14 mouse cellular contexts compared by ENCODE assay signal in genomic region chr14:104538108-104538866, GRCm38 (mm10). TPM values are rescaled to one million over a fixed set of nuclear protein-coding genes. Genes with fewer than 3 reads are reported as not detected.
DNase-seq lines count a peak whose midpoint lies in the region; ATAC-seq lines count a peak whose summit lies in the region.
"Had no signal": no experiment of that assay in that cellular context is flagged by ENCODE, and none has a peak within 500 bp of the region (broad histone marks: within the 10 kb centered on the region; RNA-seq: fewer than 3 reads in every experiment).

No protein-coding gene starts in this region.

- DNase-seq in layer of hippocampus, adult 18-20 months (ENCODE audit: low spot score in 2 of 2), result peak; percentile 17 to 45
- DNase-seq in layer of hippocampus, adult 9-10 months (ENCODE audit: low spot score), result no peak
- peak; percentile 16 for DNase-seq in cerebellum, adult 11 months
- peak; percentile 30 to 47 for DNase-seq in cerebellum, postnatal 36 days
- no peak for DNase-seq in embryo, embryonic 10.5 days (ENCODE audit: low spot score)
- DNase-seq in gastrocnemius, postnatal 10 days, result no peak
- DNase-seq: adrenal gland, adult 8-10 months; gastrocnemius, postnatal 14 days; thymus, postnatal 4 days had no signal

- no peak overlapping the region for H3K9ac ChIP-seq in neural tube, embryonic 12.5 days
- H3K9ac ChIP-seq: embryonic facial prominence, embryonic 15.5 days; heart, embryonic 13.5 days; liver, embryonic 15.5 days; stomach, embryonic 15.5 days had no signal

- H3K27me3 ChIP-seq in neural tube, embryonic 12.5 days (replicated peaks), result 0 out of 2 replicates have a peak, but pooled peaks cover 5% of the 10 kb centered on the region
- H3K27me3 ChIP-seq: embryonic facial prominence, embryonic 15.5 days; heart, embryonic 13.5 days; liver, embryonic 15.5 days; stomach, embryonic 15.5 days had no signal

- peak; percentile 34; the same call in 1 of the 2 replicates for ATAC-seq in neural tube, embryonic 12.5 days (ENCODE audit: low FRiP score, low read depth)

- H3K36me3 ChIP-seq in neural tube, embryonic 12.5 days, result no peaks in the 10 kb centered on the region
- H3K36me3 ChIP-seq: embryonic facial prominence, embryonic 15.5 days; heart, embryonic 13.5 days; liver, embryonic 15.5 days; stomach, embryonic 15.5 days had no signal

- 67% methylated on average over 10 of the region's 10 CpGs for WGBS in neural tube, embryonic 12.5 days

- H3K9me3 ChIP-seq in neural tube, embryonic 12.5 days, result no peaks in the 10 kb centered on the region
- H3K9me3 ChIP-seq: embryonic facial prominence, embryonic 15.5 days; heart, embryonic 13.5 days; liver, embryonic 15.5 days; stomach, embryonic 15.5 days had no signal

- peaks cover 11% of the 10 kb centered on the region for H3K4me1 ChIP-seq in neural tube, embryonic 12.5 days
- H3K4me1 ChIP-seq: embryonic facial prominence, embryonic 15.5 days; heart, embryonic 13.5 days; liver, embryonic 15.5 days; stomach, embryonic 15.5 days had no signal

- no peak overlapping the region for H3K4me2 ChIP-seq in neural tube, embryonic 12.5 days (replicated peaks)
- H3K4me2 ChIP-seq: embryonic facial prominence, embryonic 15.5 days; heart, embryonic 13.5 days; liver, embryonic 15.5 days; stomach, embryonic 15.5 days had no signal

- H3K27ac ChIP-seq in neural tube, embryonic 12.5 days, result no peak overlapping the region
- H3K27ac ChIP-seq: embryonic facial prominence, embryonic 15.5 days; heart, embryonic 13.5 days; liver, embryonic 15.5 days; stomach, embryonic 15.5 days had no signal

- no peak overlapping the region for H3K4me3 ChIP-seq in neural tube, embryonic 12.5 days
- H3K4me3 ChIP-seq: embryonic facial prominence, embryonic 15.5 days; heart, embryonic 13.5 days; liver, embryonic 15.5 days; stomach, embryonic 15.5 days had no signal

RNA-seq across cellular contexts. Expression of gene Rnf219, which starts 15.8 kb away (rescaled TPM):
- 10 to 100 TPM; 15.5 to 17.3 TPM for total RNA-seq in layer of hippocampus, adult 18-20 months (2021)
- 36.8 and 37.1 TPM in 2 replicates for polyA plus RNA-seq in neural tube, embryonic 12.5 days (2016; fragmentation: Nextera tagmentation; extraction: Ambion mirVana)
- 1 to 10 TPM; 7.1 to 7.9 TPM for total RNA-seq in gastrocnemius, postnatal 10 days (2021)

Comparison
In these comparisons a context has a peak if more than half of its experiments do, and no peak if none do; other contexts are left out.
1. DNase-seq: peak in layer of hippocampus, adult 18-20 months (2 of 2), cerebellum, adult 11 months (single experiment) and cerebellum, postnatal 36 days (2 of 2); none in layer of hippocampus, adult 9-10 months (single experiment), embryo, embryonic 10.5 days (single experiment) and gastrocnemius, postnatal 10 days (single experiment).